Mouse (Mus musculus): ENCODE results near the gene Tfap2d. TPM values are rescaled to one million over a fixed set of nuclear protein-coding genes. Genes with fewer than 3 reads are reported as not detected.

Tfap2d gene
- polyA plus RNA-seq (2012; rRNA removed): not detected in 2 replicates

DNA sequence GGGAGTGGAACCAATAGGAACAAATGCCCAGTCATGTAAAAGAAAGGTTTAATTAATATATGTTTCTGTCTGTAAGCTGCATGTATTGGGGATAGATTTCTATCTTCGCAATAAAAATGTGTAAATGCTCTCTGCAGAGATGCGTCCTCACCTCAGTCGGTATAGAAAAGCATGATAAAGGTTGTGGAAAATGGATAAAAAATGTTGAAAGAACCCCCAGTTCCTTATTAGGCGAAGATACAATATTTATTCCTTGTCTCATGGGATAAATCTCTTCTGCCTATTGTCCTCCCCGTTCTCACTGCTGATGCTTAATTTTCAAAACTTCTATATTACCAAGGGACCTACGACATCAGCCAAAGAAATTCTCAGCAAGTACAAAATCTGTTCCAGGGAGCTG, at the start of gene Tfap2d:
Tfap2d (plus strand) TSS at position 392 of the 400 bp plus-strand sequence.
- no peak within 1 kb of the TSS for H3K27ac ChIP-seq (ENCODE audit: insufficient read depth, low read length)
- WGBS: 11% methylated on average over 6 of the region's 6 CpGs
- no peak for TF ChIP-seq POLR2A (IDR thresholded peaks at IDR 0.05; ENCODE audit: low read depth, low read length)
- TF ChIP-seq CTCF (IDR thresholded peaks at IDR 0.05; ENCODE audit: extremely low read depth, insufficient read depth, insufficient read length, insufficient replicate concordance): no peak
- H3K4me3 ChIP-seq (ENCODE audit: extremely low read depth, insufficient read depth, insufficient read length): no peak within 1 kb of the TSS; the same call in 1 of the 2 replicates
- DNase-seq (ENCODE audit: low read depth in 1 of 2, low spot score in 2 of 2): no peak
- H3K4me1 ChIP-seq (ENCODE audit: control insufficient read depth, insufficient read depth, insufficient read length): no peaks in the 10 kb centered on the region
- no peaks in the 10 kb centered on the region for H3K27me3 ChIP-seq (ENCODE audit: control insufficient read depth, insufficient read depth, low read length)
- H3K36me3 ChIP-seq (ENCODE audit: control insufficient read depth, insufficient read depth, low read length): no peaks in the 10 kb centered on the region

DNA sequence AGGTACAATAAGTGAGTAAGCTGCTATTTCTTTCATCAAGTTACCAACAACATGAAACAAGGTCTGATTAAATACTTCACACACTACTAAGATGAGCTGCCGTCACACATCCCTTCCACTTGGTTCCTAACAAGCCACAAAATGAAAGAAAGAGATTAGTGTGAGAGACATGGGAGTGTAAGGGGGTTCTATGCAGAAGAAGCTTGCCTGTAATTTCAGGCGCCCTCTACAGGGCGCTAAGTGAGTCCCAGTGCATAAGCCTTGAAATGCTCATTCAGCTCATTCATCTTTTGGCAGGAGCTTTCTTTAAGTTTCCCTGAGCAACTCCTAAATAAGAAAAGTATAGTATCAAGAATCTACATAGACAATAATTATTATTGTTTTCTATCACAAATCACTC, 46.5 kb upstream of the Tfap2d start:
- H3K36me3 ChIP-seq (ENCODE audit: control insufficient read depth, insufficient read depth, low read length): no peaks in the 10 kb centered on the region
- H3K27me3 ChIP-seq (ENCODE audit: control insufficient read depth, insufficient read depth, low read length): no peaks in the 10 kb centered on the region
- H3K4me3 ChIP-seq (ENCODE audit: extremely low read depth, insufficient read depth, insufficient read length): no peak overlapping the region
- TF ChIP-seq CTCF (IDR thresholded peaks at IDR 0.05; ENCODE audit: extremely low read depth, insufficient read depth, insufficient read length, insufficient replicate concordance) (no peak), POLR2A (IDR thresholded peaks at IDR 0.05; ENCODE audit: low read depth, low read length) (no peak)
- WGBS: 17% methylated on average over 3 of the region's 3 CpGs
- no peak for DNase-seq (ENCODE audit: low read depth in 1 of 2, low spot score in 2 of 2)
- no peak overlapping the region for H3K27ac ChIP-seq (ENCODE audit: insufficient read depth, low read length)
- H3K4me1 ChIP-seq (ENCODE audit: control insufficient read depth, insufficient read depth, insufficient read length): no peaks in the 10 kb centered on the region

DNA sequence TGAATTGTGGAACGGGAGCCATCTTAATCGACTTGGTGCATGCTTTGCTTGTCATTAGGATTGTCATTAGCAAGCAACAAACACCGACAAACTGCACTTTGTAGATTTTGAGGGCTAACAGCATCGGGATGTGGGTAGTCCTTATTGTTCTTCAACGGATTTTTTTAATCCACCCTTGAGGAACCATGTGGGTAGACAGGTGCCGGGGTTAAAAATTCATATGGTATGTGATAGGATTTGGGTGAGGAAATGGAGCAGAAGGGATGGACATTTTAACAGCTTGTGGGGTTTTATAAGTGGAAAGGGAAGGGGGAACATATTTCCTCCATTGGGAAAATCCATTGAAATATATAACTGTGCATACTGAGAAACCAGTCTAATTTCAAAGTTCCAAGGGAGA, 46.0 kb upstream of the Tfap2d start:
- Histone ChIP-seq H3K27ac (ENCODE audit: insufficient read depth, low read length) (no peak overlapping the region), H3K4me3 (ENCODE audit: extremely low read depth, insufficient read depth, insufficient read length) (no peak overlapping the region), H3K27me3 (ENCODE audit: control insufficient read depth, insufficient read depth, low read length) (no peaks in the 10 kb centered on the region), H3K4me1 (ENCODE audit: control insufficient read depth, insufficient read depth, insufficient read length) (no peaks in the 10 kb centered on the region), H3K36me3 (ENCODE audit: control insufficient read depth, insufficient read depth, low read length) (no peaks in the 10 kb centered on the region)
- 73% methylated on average over 6 of the region's 6 CpGs for WGBS
- no peak for DNase-seq (ENCODE audit: low read depth in 1 of 2, low spot score in 2 of 2)
- TF ChIP-seq CTCF (IDR thresholded peaks at IDR 0.05; ENCODE audit: extremely low read depth, insufficient read depth, insufficient read length, insufficient replicate concordance) (no peak), POLR2A (IDR thresholded peaks at IDR 0.05; ENCODE audit: low read depth, low read length) (no peak)

DNA sequence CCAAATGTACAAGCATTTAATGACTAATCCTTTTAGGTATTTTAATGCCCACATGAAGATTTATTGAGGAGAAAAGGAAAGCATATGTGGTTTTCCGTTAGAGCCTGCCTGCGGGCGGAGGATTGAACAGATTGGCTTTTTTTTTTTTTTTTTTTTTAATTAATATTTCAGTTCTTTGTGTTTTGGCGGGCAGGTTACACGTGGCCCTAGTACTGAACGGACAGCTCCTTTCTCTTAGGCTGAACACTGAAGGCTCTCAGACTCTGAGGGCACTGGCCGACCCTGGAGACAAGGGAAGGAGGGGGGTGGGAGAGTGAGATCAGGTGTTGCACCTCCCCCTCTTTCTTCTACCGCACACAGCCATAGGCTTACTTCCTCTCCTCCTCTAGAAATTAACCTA, 14.7 kb upstream of the Tfap2d start:
- Histone ChIP-seq H3K27me3 (ENCODE audit: control insufficient read depth, insufficient read depth, low read length) (no peaks in the 10 kb centered on the region), H3K36me3 (ENCODE audit: control insufficient read depth, insufficient read depth, low read length) (no peaks in the 10 kb centered on the region), H3K4me3 (ENCODE audit: extremely low read depth, insufficient read depth, insufficient read length) (no peak overlapping the region), H3K4me1 (ENCODE audit: control insufficient read depth, insufficient read depth, insufficient read length) (no peaks in the 10 kb centered on the region), H3K27ac (ENCODE audit: insufficient read depth, low read length) (no peak overlapping the region)
- TF ChIP-seq POLR2A (IDR thresholded peaks at IDR 0.05; ENCODE audit: low read depth, low read length) (no peak), CTCF (IDR thresholded peaks at IDR 0.05; ENCODE audit: extremely low read depth, insufficient read depth, insufficient read length, insufficient replicate concordance) (no peak)
- DNase-seq (ENCODE audit: low read depth in 1 of 2, low spot score in 2 of 2): no peak
- WGBS: 11% methylated on average over 8 of the region's 8 CpGs

DNA sequence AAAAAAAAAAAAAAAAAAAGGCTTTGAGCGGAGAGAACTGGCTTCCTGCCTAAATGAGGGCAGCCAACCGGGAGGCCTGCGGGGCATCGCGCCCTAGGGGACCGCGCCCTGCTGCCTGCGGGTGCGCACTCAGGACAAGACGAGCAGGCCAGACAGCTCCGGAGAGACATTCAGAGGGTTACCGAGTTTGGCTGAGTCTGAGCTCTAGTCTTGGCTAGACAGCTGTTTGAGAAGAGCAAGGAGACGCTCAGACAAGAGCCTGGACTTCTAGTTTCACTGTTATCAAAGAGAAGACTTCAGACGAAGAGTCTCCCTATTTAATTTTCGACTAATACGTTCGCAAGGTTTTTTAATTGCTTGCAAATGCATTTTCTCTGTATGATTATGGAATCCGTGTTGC, 5.9 kb upstream of the Tfap2d start:
- H3K27me3 ChIP-seq (ENCODE audit: control insufficient read depth, insufficient read depth, low read length): no peaks in the 10 kb centered on the region
- TF ChIP-seq POLR2A (IDR thresholded peaks at IDR 0.05; ENCODE audit: low read depth, low read length) (no peak), CTCF (IDR thresholded peaks at IDR 0.05; ENCODE audit: extremely low read depth, insufficient read depth, insufficient read length, insufficient replicate concordance) (no peak)
- no peak for DNase-seq (ENCODE audit: low read depth in 1 of 2, low spot score in 2 of 2)
- H3K4me3 ChIP-seq (ENCODE audit: extremely low read depth, insufficient read depth, insufficient read length): no peak overlapping the region
- no peaks in the 10 kb centered on the region for H3K4me1 ChIP-seq (ENCODE audit: control insufficient read depth, insufficient read depth, insufficient read length)
- H3K36me3 ChIP-seq (ENCODE audit: control insufficient read depth, insufficient read depth, low read length): no peaks in the 10 kb centered on the region
- no peak overlapping the region for H3K27ac ChIP-seq (ENCODE audit: insufficient read depth, low read length)
- WGBS: 6% methylated on average over 18 of the region's 18 CpGs

DNA sequence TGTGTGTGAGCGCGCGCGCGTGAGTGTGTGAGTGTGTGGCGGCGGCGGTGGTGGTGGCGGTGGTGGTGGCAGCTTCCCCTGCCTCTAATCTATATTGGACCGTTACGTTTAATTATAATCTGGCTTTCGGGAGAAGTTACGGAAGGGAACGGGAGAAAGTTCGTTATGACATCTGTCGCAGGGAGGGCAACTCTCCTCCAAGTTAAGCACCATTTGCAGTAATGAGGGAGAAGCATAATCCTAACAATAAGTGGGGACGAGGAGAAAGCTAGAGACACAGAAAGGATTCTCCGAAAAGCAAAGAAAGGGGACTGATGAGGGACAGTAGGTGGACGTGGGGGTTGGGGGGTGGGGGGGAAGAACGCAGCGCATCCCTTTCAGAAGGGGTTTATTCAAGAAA, 494 bp downstream of the Tfap2d start:
- H3K27me3 ChIP-seq (ENCODE audit: control insufficient read depth, insufficient read depth, low read length): no peaks in the 10 kb centered on the region
- no peak overlapping the region for H3K27ac ChIP-seq (ENCODE audit: insufficient read depth, low read length)
- H3K36me3 ChIP-seq (ENCODE audit: control insufficient read depth, insufficient read depth, low read length): no peaks in the 10 kb centered on the region
- 9% methylated on average over 21 of the region's 21 CpGs for WGBS
- H3K4me1 ChIP-seq (ENCODE audit: control insufficient read depth, insufficient read depth, insufficient read length): no peaks in the 10 kb centered on the region
- no peak overlapping the region for H3K4me3 ChIP-seq (ENCODE audit: extremely low read depth, insufficient read depth, insufficient read length)
- TF ChIP-seq POLR2A (IDR thresholded peaks at IDR 0.05; ENCODE audit: low read depth, low read length): no peak
- no peak for TF ChIP-seq CTCF (IDR thresholded peaks at IDR 0.05; ENCODE audit: extremely low read depth, insufficient read depth, insufficient read length, insufficient replicate concordance)
- no peak for DNase-seq (ENCODE audit: low read depth in 1 of 2, low spot score in 2 of 2)

DNA sequence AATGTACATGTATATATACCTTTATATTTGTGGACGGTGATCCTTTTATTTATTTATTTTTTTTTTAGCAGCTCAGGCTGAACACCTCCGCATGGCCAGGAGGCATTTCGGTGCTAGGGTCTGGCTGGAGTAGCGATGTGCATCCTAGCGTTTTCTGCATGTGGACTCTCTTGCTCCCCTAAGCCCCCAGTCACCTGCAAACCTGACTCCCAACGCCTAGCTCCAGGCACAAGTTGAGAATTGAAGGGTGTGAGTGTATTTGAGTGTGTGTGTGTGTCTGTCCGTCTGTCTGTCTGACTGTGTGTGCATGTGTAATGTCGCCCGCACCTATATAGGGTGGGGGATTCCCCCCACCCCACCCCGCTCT, 937 bp downstream of the Tfap2d start:
- Histone ChIP-seq H3K27ac (ENCODE audit: insufficient read depth, low read length) (no peak overlapping the region), H3K4me3 (ENCODE audit: extremely low read depth, insufficient read depth, insufficient read length) (no peak overlapping the region), H3K27me3 (ENCODE audit: control insufficient read depth, insufficient read depth, low read length) (no peaks in the 10 kb centered on the region), H3K4me1 (ENCODE audit: control insufficient read depth, insufficient read depth, insufficient read length) (no peaks in the 10 kb centered on the region), H3K36me3 (ENCODE audit: control insufficient read depth, insufficient read depth, low read length) (no peaks in the 10 kb centered on the region)
- no peak for DNase-seq (ENCODE audit: low read depth in 1 of 2, low spot score in 2 of 2)
- WGBS: 6% methylated on average over 10 of the region's 10 CpGs
- TF ChIP-seq CTCF (IDR thresholded peaks at IDR 0.05; ENCODE audit: extremely low read depth, insufficient read depth, insufficient read length, insufficient replicate concordance): no peak
- TF ChIP-seq POLR2A (IDR thresholded peaks at IDR 0.05; ENCODE audit: low read depth, low read length): no peak
